Mouse (Mus musculus): ENCODE results near the gene B3gat1. TPM values are rescaled to one million over a fixed set of nuclear protein-coding genes. Genes with fewer than 3 reads are reported as not detected.

The B3gat1 gene
- not detected for polyA plus RNA-seq (2017; shearing (Covaris generic))

GRCm38 (mm10) chr9:26733206-26733891, at the start of gene B3gat1:
B3gat1 (plus strand) TSS chr9:26733728.

GRCm38 (mm10) chr9:26805935-26806666, 72.6 kb downstream of the B3gat1 start, which contains the start of gene Glb1l2:
Glb1l2 (minus strand) TSS chr9:26806468.

Other genes with a start within 250 kb of the B3gat1 start
- gene Glb1l2, start 72.7 kb downstream of the B3gat1 start, polyA plus RNA-seq (2017; shearing (Covaris generic)): not detected
- not detected for gene Glb1l3, start 127.2 kb downstream of the B3gat1 start, polyA plus RNA-seq (2017; shearing (Covaris generic))
- gene Gm1110, start 189.4 kb downstream of the B3gat1 start, polyA plus RNA-seq (2017; shearing (Covaris generic)): not detected

Measured in activated CD4-positive, CD25-positive, alpha-beta regulatory T cell, adult 9 weeks (primary cell).